Mouse (Mus musculus): Measurements from ENCODE around the gene Xxylt1. TPM values are rescaled to one million over a fixed set of nuclear protein-coding genes. Genes with fewer than 3 reads are reported as not detected.

The Xxylt1 gene
- total and polyA plus RNA-seq, 3 experiments: 21.5 to 45.7 (median 35.1) TPM

GRCm38 (mm10) chr16:31012236-31012635, 69.0 kb downstream of the Xxylt1 start:
- in situ Hi-C loops (cut with MboI; ENCODE audit: low pct_ligation_motif_present, low pct_unique_long_range_greater_than_20kb, low sequenced_read_pairs) (no loop called here), dilution Hi-C loops (cut with MboI; ENCODE audit: extremely low pct_ligation_motif_present, extremely low pct_unique_long_range_greater_than_20kb, low sequenced_read_pairs) (no loop called here)
- Histone ChIP-seq H3K27me3 (replicated peaks) (no peaks in the 10 kb centered on the region), H3K4me3 (replicated peaks in 1 of 3; ENCODE audit: low read depth in 2 of 3, low read length in 2 of 3, poor library complexity in 1 of 3) (no peak overlapping the region), H3K4me1 (ENCODE audit: control insufficient read depth in 1 of 2, insufficient read depth in 2 of 2) (peaks cover 35 to 63% of the 10 kb centered on the region in 2 experiments), H3K9me3 (replicated peaks; ENCODE audit: low read length) (no peaks in the 10 kb centered on the region), H3K4me2 (ENCODE audit: insufficient read depth, low read depth, poor library complexity, severe bottlenecking) (peak overlapping the region; percentile 22), H3K9ac (ENCODE audit: insufficient read depth, low read depth) (no peak overlapping the region), H3K27ac (ENCODE audit: insufficient read depth, low read depth) (no peak overlapping the region), H3K79me2 (replicated peaks; ENCODE audit: control insufficient read depth, extremely low read depth, insufficient read depth, poor library complexity, severe bottlenecking) (no peaks in the 10 kb centered on the region), H3K36me3 (replicated peaks in 1 of 2; ENCODE audit: control insufficient read depth in 1 of 2, insufficient read depth in 1 of 2, low read length in 1 of 2) (peaks cover 2 to 50% of the 10 kb centered on the region in 2 experiments)
- peak; percentile 88 for DNase-seq (ENCODE audit: extremely low read depth)
- TF ChIP-seq KAT2A (IDR thresholded peaks at IDR 0.05; ENCODE audit: insufficient replicate concordance, low read length) (no peak), PAX5 (IDR thresholded peaks at IDR 0.05; ENCODE audit: low read length) (no peak), POLR2AphosphoS2 (IDR thresholded peaks at IDR 0.05; ENCODE audit: low read depth, low read length) (no peak), ZKSCAN1 (IDR thresholded peaks at IDR 0.05; ENCODE audit: borderline replicate concordance, low read depth, low read length) (no peak), UBTF (IDR thresholded peaks at IDR 0.05; ENCODE audit: low read depth, low read length) (0 out of 2 replicates have a peak, but pooled peaks have one; percentile 44), ELF1 (IDR thresholded peaks at IDR 0.05; ENCODE audit: low read depth, low read length) (0 out of 2 replicates have a peak, but pooled peaks have one; percentile 20), MEF2A (IDR thresholded peaks at IDR 0.05; ENCODE audit: borderline replicate concordance, low read depth, low read length) (peak; percentile 69), SMC3 (IDR thresholded peaks at IDR 0.05; ENCODE audit: low read depth, low read length) (peak; percentile 1; the same call in 1 of the 2 replicates), TCF12 (IDR thresholded peaks at IDR 0.05; ENCODE audit: low read depth, low read length) (peak; percentile 90), CHD2 (IDR thresholded peaks at IDR 0.05; ENCODE audit: low read length) (peak; percentile 61), E2F4 (IDR thresholded peaks at IDR 0.05; ENCODE audit: insufficient replicate concordance, low read depth, low read length) (no peak), CHD1 (IDR thresholded peaks at IDR 0.05; ENCODE audit: low read depth, low read length) (no peak), USF2 (conservative IDR thresholded peaks at IDR 0.05; ENCODE audit: low read depth, low read length) (no peak), MXI1 (IDR thresholded peaks at IDR 0.05; ENCODE audit: low read depth, low read length) (no peak), ZMIZ1 (IDR thresholded peaks at IDR 0.05; ENCODE audit: low read depth, low read length) (no peak), MYC (IDR thresholded peaks at IDR 0.05; ENCODE audit: low read depth, low read length) (no peak), USF1 (IDR thresholded peaks at IDR 0.05; ENCODE audit: low read depth, low read length) (no peak), NELFE (IDR thresholded peaks at IDR 0.05; ENCODE audit: low read depth, low read length) (no peak), TBP (conservative IDR thresholded peaks at IDR 0.05; ENCODE audit: low read depth, low read length) (no peak), NRF1 (IDR thresholded peaks at IDR 0.05; ENCODE audit: low read depth, low read length) (no peak), MAFK (IDR thresholded peaks at IDR 0.05; ENCODE audit: insufficient replicate concordance, low read length) (peak; percentile 21; the same call in 1 of the 2 replicates), BHLHE40 (IDR thresholded peaks at IDR 0.05; ENCODE audit: low read depth, low read length) (peak; percentile 76), ZNF384 (IDR thresholded peaks at IDR 0.05; ENCODE audit: low read depth, low read length) (no peak), JUN (IDR thresholded peaks at IDR 0.05; ENCODE audit: insufficient read depth, low read depth, low read length) (no peak), IRF4 (IDR thresholded peaks at IDR 0.05; ENCODE audit: low read depth, low read length) (peak; percentile 82), EP300 (IDR thresholded peaks at IDR 0.05; ENCODE audit: low read length) (peak; percentile 82), RAD21 (IDR thresholded peaks at IDR 0.05; ENCODE audit: low read depth, low read length) (no peak; the same call in none of the 2 replicates), MAZ (IDR thresholded peaks at IDR 0.05; ENCODE audit: low read depth, low read length) (no peak), ETS1 (conservative IDR thresholded peaks at IDR 0.05; ENCODE audit: low read depth, low read length) (peak; percentile 63), HCFC1 (IDR thresholded peaks at IDR 0.05; ENCODE audit: low read depth, low read length) (no peak), CTCF (conservative IDR thresholded peaks at IDR 0.05 in 1 of 2, IDR thresholded peaks at IDR 0.05 in 1 of 2; ENCODE audit: low read depth in 2 of 2, low read length in 2 of 2) (no peak), GABPA (IDR thresholded peaks at IDR 0.05; ENCODE audit: insufficient replicate concordance, low read depth, low read length) (no peak), JUND (conservative IDR thresholded peaks at IDR 0.05; ENCODE audit: low read depth, low read length) (no peak)
